Mouse (Mus musculus) stomach, postnatal 0 days (tissue): ENCODE measurements at regions not wholly inside any gene's neighbourhood (a gene's known extent, or its start where the extent isn't known, plus 50 kb on each side); places are given as distances from the start of the nearest gene placed in this dataset.

Experiments used
- CTCF ChIP-seq: IDR thresholded peaks from 2 replicates; pipeline ENCODE4 v1.5.1; 2016; ENCODE audit warnings: antibody characterized with exemption, low read depth, mild to moderate bottlenecking, moderate library complexity
- EP300 ChIP-seq: optimal IDR thresholded peaks from 2 replicates; pipeline ENCODE3; 2016; ENCODE audit warnings: antibody characterized with exemption

DNA sequence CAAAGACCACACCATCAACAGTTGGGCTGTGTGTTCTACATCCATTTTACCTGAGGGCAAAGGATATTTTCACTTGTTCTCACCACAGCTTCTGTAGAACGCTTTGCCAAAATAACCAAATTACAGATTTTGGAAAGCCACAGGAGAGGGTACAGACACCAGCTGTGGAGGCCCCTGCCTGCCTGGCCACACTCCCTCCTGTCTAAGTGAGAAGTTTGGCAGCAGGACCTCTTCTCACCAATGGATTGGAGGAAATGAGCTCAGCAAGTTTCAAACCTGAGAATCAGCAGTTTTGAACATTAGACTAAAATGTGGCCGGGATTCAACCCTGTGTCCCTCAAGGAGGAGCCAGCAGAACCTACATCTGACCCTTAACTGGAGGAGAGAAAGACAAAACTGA is 206.2 kb upstream of the Plxna2 start:
- TF ChIP-seq EP300 (no peak), CTCF (no peak)
